Mouse (Mus musculus) midbrain, embryonic 16.5 days (tissue): ENCODE results near the gene Tubg2. TPM values are rescaled to one million over a fixed set of nuclear protein-coding genes. Genes with fewer than 3 reads are reported as not detected.
A peak's percentile ranks its signal among the peaks of the same experiment; 100 is the strongest.

Experiments
- ATAC-seq: fragments of 200-750 bp; cut with Nextera tagmentation; 2 replicates; pipeline ENCODE4 v1.8.0; 2017; ENCODE audit warnings: moderate TSS enrichment
- H3K27ac ChIP-seq: fragments of 300-500 bp; sonication (generic); 2 replicates; pipeline ENCODE4 v1.5.1; 2014; ENCODE audit warnings: mild to moderate bottlenecking, low read length, mixed read lengths
- H3K27me3 ChIP-seq: fragments of 300-500 bp; sonication (generic); 2 replicates; pipeline ENCODE4 v1.6.1; 2014; ENCODE audit warnings: low read depth, low read length, mixed read lengths; ENCODE audit not compliant: control insufficient read depth, insufficient read depth
- H3K36me3 ChIP-seq: fragments of 300-500 bp; sonication (generic); 2 replicates; pipeline ENCODE4 v1.6.1; 2014; ENCODE audit warnings: mild to moderate bottlenecking, low read length, moderate library complexity, mixed read lengths; ENCODE audit not compliant: control insufficient read depth, insufficient read depth
- H3K4me1 ChIP-seq: fragments of 300-500 bp; sonication (generic); 2 replicates; pipeline ENCODE4 v1.6.1; 2014; ENCODE audit warnings: mild to moderate bottlenecking, low read length, mixed read lengths; ENCODE audit not compliant: control insufficient read depth, insufficient read depth
- H3K4me2 ChIP-seq: fragments of 300-500 bp; sonication (generic); 2 replicates; pipeline ENCODE4 v1.6.1; 2014; ENCODE audit warnings: mild to moderate bottlenecking, low read length, mixed read lengths
- H3K4me3 ChIP-seq: fragments of 300-500 bp; sonication (generic); 2 replicates; pipeline ENCODE4 v1.5.1; 2014; ENCODE audit warnings: low read depth, mild to moderate bottlenecking, low read length, moderate library complexity, mixed read lengths
- H3K9ac ChIP-seq: fragments of 300-500 bp; sonication (generic); 2 replicates; pipeline ENCODE4 v1.6.1; 2014; ENCODE audit warnings: low read depth, low read length, mixed read lengths
- H3K9me3 ChIP-seq: fragments of 300-500 bp; sonication (generic); replicated peaks from 2 replicates; pipeline ENCODE4 v1.6.1; 2014; ENCODE audit warnings: mild to moderate bottlenecking, low read length, mixed read lengths; ENCODE audit not compliant: control insufficient read depth, poor library complexity, severe bottlenecking
- WGBS: fragments of 180-500 bp; shearing (Covaris S2); extraction: QIAGEN DNeasy Blood & Tissue Kit; methylation state at CpG from one replicate; pipeline ENCODE4 v1.1.7; 2014; 5-methylcytosine and 5-hydroxymethylcytosine counted together
- polyA plus RNA-seq: library from polyadenylated mRNA; unstranded; fragments of >200 nt; fragmentation: Nextera tagmentation; extraction: Ambion mirVana; gene quantifications from 2 replicates; pipeline ENCODE4 v1.2.1, GENCODE M21; 2015

Tubg2 gene
- polyA plus RNA-seq, 1 experiment from 2014 or later: 71.4 TPM

DNA sequence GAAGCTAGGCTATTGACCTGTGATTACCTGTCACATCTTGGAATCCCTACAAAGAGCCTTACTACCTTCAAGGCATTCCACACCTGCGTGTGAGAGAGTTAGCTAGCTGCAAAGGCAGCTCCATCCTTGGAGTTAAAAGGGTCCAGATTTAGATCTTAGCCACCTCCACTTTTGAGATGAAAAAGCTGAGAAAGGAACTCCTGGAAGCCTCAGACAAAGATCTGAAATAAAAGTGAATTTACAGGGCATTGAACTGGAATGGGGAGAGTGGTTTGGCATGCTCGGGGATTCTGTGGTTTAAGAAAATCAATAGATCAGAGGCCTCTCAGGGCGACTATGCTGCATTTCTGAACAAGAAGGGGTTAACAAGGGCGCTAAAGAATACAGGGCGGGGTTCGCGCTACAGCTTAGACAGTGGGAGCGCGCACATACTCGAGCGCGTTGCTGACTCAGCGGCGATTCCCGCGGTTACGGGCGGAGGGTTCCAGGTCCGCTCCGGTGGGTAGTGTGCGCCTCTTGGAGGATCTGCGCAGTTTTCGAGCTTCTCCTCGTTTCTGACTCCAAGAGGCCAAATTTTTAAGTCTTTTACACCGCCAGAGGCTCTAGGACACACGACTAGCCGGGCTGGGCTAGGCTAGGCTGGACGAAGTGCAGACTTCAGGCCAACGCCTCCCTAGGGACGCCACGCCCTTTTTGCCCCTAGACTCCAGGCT, 16.2 kb downstream of the Tubg2 start:
- peaks cover 4% of the 10 kb centered on the region; the same call in 1 of the 2 replicates for H3K36me3 ChIP-seq
- H3K4me1 ChIP-seq: peaks cover 57% of the 10 kb centered on the region
- under 1% methylated on average over 31 of the region's 31 CpGs for WGBS
- H3K4me2 ChIP-seq: peak overlapping the region; percentile 92
- no peaks in the 10 kb centered on the region for H3K9me3 ChIP-seq
- H3K9ac ChIP-seq: peak overlapping the region; percentile 63
- H3K27ac ChIP-seq: peak overlapping the region; percentile 79
- peak overlapping the region; percentile 54 for H3K4me3 ChIP-seq
- peaks cover 25% of the 10 kb centered on the region for H3K27me3 ChIP-seq
- peak; percentile 70 for ATAC-seq

DNA sequence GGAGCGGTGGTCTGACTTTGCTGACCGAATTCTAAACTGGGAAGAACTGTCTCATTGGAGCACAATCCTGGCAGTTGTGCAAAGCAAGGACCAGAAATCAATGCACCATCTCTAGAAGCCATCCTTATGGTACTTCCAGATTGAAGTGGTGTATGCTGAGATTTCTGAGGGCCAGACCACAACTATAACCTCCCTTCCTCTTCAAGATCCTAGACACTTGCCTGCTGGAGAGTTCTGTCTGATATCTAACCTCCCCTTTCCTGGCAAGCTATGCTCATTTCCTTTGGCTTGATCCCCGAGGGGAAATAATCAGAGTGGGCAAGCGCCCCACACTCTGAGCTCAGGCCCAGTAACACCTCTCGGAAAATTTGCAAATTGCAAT, 16.7 kb downstream of the Tubg2 start:
- peak overlapping the region; percentile 54 for H3K4me3 ChIP-seq
- peaks cover 63% of the 10 kb centered on the region for H3K4me1 ChIP-seq
- no peaks in the 10 kb centered on the region for H3K9me3 ChIP-seq
- peak overlapping the region; percentile 92 for H3K4me2 ChIP-seq
- peak overlapping the region; percentile 79 for H3K27ac ChIP-seq
- peaks cover 3% of the 10 kb centered on the region; the same call in 1 of the 2 replicates for H3K36me3 ChIP-seq
- H3K9ac ChIP-seq: peak overlapping the region; percentile 63
- no peak for ATAC-seq
- WGBS: 9% methylated on average over 5 of the region's 5 CpGs
- peaks cover 23% of the 10 kb centered on the region for H3K27me3 ChIP-seq

DNA sequence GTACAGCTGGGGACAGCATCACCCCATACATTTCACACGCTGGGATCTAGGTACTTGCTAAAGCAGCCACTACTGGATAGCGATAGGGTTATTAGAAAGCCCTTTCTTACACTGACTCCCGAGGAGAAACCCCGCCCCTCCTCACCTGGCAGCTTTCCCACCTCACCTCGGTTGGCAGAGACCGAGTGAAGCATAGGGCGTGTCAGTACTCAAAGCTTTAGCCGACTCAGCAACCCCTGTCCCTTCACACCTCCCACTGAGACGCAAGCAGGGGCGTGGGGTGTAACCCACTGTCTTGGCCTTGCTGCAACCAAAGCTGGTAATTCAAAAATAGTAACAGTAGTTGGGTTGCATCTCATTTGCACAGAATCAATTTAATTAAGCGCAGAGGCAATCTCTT, 17.4 kb downstream of the Tubg2 start:
- ATAC-seq: no peak
- Histone ChIP-seq H3K4me3 (no peak overlapping the region), H3K27me3 (peaks cover 22% of the 10 kb centered on the region), H3K4me2 (peak overlapping the region; percentile 57), H3K36me3 (no peaks in the 10 kb centered on the region), H3K27ac (no peak overlapping the region), H3K4me1 (peaks cover 64% of the 10 kb centered on the region), H3K9me3 (no peaks in the 10 kb centered on the region), H3K9ac (no peak overlapping the region)
- WGBS: 8% methylated on average over 11 of the region's 11 CpGs

DNA sequence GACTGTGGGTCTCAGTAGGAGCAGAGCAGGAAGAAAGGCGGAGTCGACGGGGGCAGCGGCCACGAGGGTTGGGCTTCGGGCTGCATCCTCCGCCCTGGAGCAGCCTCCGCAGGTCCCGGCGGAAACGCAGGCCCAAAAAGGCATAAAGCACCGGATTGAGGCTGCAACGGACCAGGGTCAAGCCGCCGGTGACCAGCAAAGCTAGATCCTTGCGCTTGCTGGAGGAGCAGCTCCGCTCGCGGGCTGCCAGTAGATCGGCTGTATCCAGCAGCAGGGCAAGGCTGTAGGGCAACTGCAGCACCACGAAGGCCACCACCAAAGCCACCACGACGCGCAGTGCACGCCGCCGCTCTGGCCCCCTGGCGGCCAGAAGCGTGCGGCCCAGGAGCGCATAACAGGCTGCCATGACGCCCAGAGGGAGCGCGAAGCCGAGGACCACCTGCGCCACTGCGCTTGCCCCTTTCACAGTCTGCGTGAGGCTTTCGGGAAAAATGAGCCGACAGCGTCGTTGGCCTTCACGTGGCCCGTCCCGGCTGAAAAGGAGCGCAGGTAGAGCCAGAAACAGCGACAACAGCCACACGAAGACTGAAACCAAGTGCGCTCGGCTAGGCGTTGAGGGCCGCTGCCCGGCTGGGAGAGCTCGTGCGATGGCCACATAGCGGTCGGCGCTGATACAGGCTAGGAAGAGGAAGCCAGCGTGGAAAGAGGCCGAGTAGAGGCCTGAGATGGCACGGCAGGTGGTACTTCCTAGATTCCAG, 18.1 kb downstream of the Tubg2 start:
- WGBS: under 1% methylated on average over 61 of the region's 61 CpGs
- Histone ChIP-seq H3K9me3 (no peaks in the 10 kb centered on the region), H3K27ac (peak overlapping the region; percentile 23), H3K4me1 (peaks cover 63% of the 10 kb centered on the region), H3K27me3 (peaks cover 24% of the 10 kb centered on the region), H3K4me3 (peak overlapping the region; percentile 26), H3K9ac (peak overlapping the region; percentile 51), H3K36me3 (no peaks in the 10 kb centered on the region), H3K4me2 (peak overlapping the region; percentile 57)
- ATAC-seq: peak; percentile 33

DNA sequence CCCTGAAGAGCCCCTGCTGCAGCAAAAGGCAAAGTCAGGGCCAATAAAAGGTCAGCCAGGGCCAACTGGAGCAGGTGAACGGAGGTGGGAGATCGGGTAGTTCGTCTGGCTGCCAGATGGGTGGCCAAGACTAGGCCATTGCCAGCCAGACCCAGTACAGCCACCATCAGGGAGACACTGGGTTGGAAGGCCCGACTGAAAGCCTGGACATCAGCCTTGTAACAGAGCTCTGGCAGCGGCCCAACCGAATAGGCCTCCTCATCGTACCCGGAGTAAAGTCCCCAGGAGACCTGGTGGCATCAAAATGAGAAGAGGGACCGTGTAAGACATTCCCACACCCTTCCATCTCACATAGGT, 18.7 kb downstream of the Tubg2 start:
- Histone ChIP-seq H3K9me3 (no peaks in the 10 kb centered on the region), H3K9ac (peak overlapping the region; percentile 51), H3K4me3 (peak overlapping the region; percentile 26), H3K4me2 (peak overlapping the region; percentile 57), H3K36me3 (no peaks in the 10 kb centered on the region), H3K27me3 (peaks cover 19% of the 10 kb centered on the region), H3K4me1 (peaks cover 58% of the 10 kb centered on the region), H3K27ac (no peak overlapping the region; the same call in 1 of the 2 replicates)
- no peak for ATAC-seq
- 9% methylated on average over 9 of the region's 9 CpGs for WGBS

DNA sequence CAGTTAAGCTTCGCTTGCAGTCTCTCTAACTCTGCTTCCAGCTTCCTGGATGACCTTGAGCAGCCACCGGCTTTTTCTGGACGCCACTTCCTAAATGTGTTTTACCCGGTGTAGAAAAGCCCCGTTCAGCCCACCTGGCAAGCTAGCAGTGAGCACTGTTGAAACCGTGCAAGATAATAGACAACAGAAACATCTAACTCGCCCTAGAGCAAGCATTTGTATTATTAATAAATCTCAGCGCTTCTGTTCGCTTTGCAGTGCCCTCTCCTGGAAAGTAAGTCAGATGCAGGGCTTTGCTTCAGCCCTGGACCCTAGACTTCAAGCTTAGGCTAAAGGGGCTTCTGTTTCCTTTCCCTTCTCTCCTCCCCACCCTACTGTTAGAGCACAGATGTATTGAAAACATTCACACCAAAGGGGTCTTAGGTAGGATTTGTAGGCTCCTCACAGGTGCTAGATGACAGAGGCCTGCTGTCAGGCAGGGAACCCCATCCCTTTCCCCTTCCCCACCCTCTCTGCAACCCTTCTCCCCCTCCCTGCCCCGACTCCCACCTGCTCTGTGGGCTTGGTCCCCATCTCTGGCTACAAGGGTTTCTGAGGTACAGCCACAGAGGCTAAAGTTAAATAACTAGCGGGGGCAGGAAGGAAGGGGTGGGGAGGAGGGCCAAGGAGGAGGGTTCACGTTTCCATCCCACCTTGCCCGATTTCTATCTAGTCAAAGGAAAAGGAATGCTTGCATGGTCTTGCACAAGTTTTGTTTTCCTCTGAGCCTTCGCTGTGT, 19.3 kb downstream of the Tubg2 start, which contains the start of gene Ccr10:
Ccr10 (minus strand) TSS at position 593 of the 778 bp plus-strand sequence.
- H3K36me3 ChIP-seq: no peaks in the 10 kb centered on the region
- H3K4me2 ChIP-seq: peak within 1 kb of the TSS; percentile 74
- peaks cover 51% of the 10 kb centered on the region for H3K4me1 ChIP-seq
- no peaks in the 10 kb centered on the region for H3K9me3 ChIP-seq
- no peak for ATAC-seq
- peak within 1 kb of the TSS; percentile 51 for H3K4me3 ChIP-seq
- WGBS: 18% methylated on average over 14 of the region's 14 CpGs
- H3K9ac ChIP-seq: peak within 1 kb of the TSS; percentile 75
- H3K27me3 ChIP-seq: peaks cover 18% of the 10 kb centered on the region; the same call in 1 of the 2 replicates
- H3K27ac ChIP-seq: peak within 1 kb of the TSS; percentile 73

DNA sequence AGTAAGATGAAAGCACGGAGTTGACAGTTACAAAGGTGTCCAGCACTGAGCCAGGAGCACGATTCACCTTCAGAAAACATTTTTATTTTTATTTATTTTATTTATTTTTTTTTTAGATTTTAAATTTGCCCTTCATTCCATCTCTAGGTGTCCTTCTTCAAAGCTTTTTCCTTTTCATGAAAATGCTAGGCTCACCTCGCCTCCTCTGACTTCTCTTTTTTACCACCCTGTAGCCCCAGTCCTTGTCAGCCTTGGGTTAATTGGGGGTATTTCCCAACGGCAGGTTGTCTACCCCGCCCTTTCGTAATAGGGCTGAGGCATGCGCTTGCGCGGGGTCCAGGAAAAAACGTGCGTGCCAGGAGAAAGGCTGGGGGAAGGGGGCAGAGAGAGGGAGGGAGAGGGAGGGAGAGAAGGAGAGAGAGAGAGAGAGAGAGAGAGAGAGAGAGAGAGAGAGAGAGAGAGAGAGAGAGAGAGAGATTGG, 20.0 kb downstream of the Tubg2 start:
- Histone ChIP-seq H3K9me3 (no peaks in the 10 kb centered on the region), H3K4me2 (peak overlapping the region; percentile 74), H3K4me1 (peaks cover 46% of the 10 kb centered on the region), H3K27me3 (peaks cover 18% of the 10 kb centered on the region; the same call in 1 of the 2 replicates), H3K9ac (peak overlapping the region; percentile 75), H3K36me3 (no peaks in the 10 kb centered on the region), H3K27ac (peak overlapping the region; percentile 73), H3K4me3 (peak overlapping the region; percentile 51)
- WGBS: 7% methylated on average over 11 of the region's 11 CpGs
- no peak for ATAC-seq

DNA sequence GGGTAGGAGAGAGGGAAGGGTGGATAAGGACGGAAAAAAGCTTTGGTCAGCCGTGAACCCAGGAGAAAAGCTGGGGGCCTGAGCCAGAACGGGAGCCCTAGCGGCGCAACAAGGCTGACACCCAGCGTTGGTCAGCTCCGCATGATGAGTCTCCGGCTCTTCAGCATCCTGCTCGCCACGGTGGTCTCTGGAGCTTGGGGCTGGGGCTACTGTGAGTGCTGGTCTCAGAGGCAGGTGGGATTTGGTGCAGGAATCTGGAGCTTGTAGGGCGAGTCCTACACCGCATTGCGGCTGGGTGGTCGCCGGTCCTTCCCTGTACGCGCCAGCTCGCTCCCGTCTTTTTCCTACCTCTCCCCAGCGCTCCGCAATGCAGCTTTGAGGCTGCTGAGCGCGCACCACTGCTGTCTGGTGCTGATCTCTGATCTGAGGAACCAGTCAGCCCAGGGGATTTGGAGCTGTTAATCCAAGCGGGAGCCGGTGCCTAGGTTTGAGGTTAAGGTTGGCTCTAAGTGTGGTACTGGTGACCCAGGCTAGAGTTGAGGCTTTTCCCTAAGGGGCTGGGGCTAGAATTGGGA, 20.5 kb downstream of the Tubg2 start:
- Histone ChIP-seq H3K27me3 (peaks cover 18% of the 10 kb centered on the region; the same call in 1 of the 2 replicates), H3K27ac (peak overlapping the region; percentile 73), H3K4me2 (peak overlapping the region; percentile 74), H3K4me3 (peak overlapping the region; percentile 51), H3K36me3 (no peaks in the 10 kb centered on the region), H3K9me3 (no peaks in the 10 kb centered on the region), H3K4me1 (peaks cover 44% of the 10 kb centered on the region), H3K9ac (peak overlapping the region; percentile 75)
- WGBS: 0% methylated on average over 25 of the region's 25 CpGs
- ATAC-seq: no peak
